Mouse (Mus musculus) stomach, embryonic 14.5 days (tissue): ENCODE results near the gene Zfand4. TPM values are rescaled to one million over a fixed set of nuclear protein-coding genes. Genes with fewer than 3 reads are reported as not detected.
"Not testable (repeated sequence)": the region's sequence is repeated elsewhere in the genome, so short reads cannot be mapped to it uniquely, and the experiment has no call there.

Experiments
- ATAC-seq: fragments of 200-750 bp; cut with Nextera tagmentation; 2 replicates; pipeline ENCODE4 v1.8.0; 2017; ENCODE audit warnings: low read depth, moderate TSS enrichment; ENCODE audit not compliant: insufficient number of reproducible peaks, insufficient read depth, low FRiP score
- H3K27ac ChIP-seq: fragments of 300-500 bp; sonication (generic); 2 replicates; pipeline ENCODE4 v1.5.1; 2014; ENCODE audit warnings: mild to moderate bottlenecking, low read length, moderate library complexity, mixed read lengths
- H3K27me3 ChIP-seq: fragments of 300-500 bp; sonication (generic); 2 replicates; pipeline ENCODE4 v1.6.1; 2014; ENCODE audit warnings: low read length, control low read depth, mixed read lengths; ENCODE audit not compliant: control insufficient read depth, insufficient read depth
- H3K36me3 ChIP-seq: fragments of 300-500 bp; sonication (generic); 2 replicates; pipeline ENCODE4 v1.6.1; 2014; ENCODE audit warnings: mild to moderate bottlenecking, control low read depth, low read length, moderate library complexity, mixed read lengths; ENCODE audit not compliant: control insufficient read depth, insufficient read depth
- H3K4me1 ChIP-seq: fragments of 300-500 bp; sonication (generic); 2 replicates; pipeline ENCODE4 v1.6.1; 2014; ENCODE audit warnings: low read length, control low read depth, mixed read lengths; ENCODE audit not compliant: control insufficient read depth, insufficient read depth
- H3K4me2 ChIP-seq: fragments of 300-500 bp; sonication (generic); replicated peaks from 2 replicates; pipeline ENCODE4 v1.6.1; 2014; ENCODE audit warnings: low read depth, low read length, control low read depth
- H3K4me3 ChIP-seq: fragments of 300-500 bp; sonication (generic); 2 replicates; pipeline ENCODE4 v1.5.1; 2014; ENCODE audit warnings: low read depth, low read length, control low read depth
- H3K9ac ChIP-seq: fragments of 300-500 bp; sonication (generic); replicated peaks from 2 replicates; pipeline ENCODE4 v1.6.1; 2014; ENCODE audit warnings: low read depth, mild to moderate bottlenecking, control low read depth, low read length, moderate library complexity, mixed read lengths
- H3K9me3 ChIP-seq: fragments of 300-500 bp; sonication (generic); 2 replicates; pipeline ENCODE4 v1.6.1; 2016; ENCODE audit warnings: low read depth, low read length, control low read depth; ENCODE audit not compliant: control insufficient read depth
- WGBS: fragments of 180-500 bp; shearing (Covaris S2); extraction: QIAGEN DNeasy Blood & Tissue Kit; methylation state at CpG from one replicate; pipeline ENCODE4 v1.1.7; 2014; 5-methylcytosine and 5-hydroxymethylcytosine counted together
- polyA plus RNA-seq: library from polyadenylated mRNA; unstranded; fragments of >200 nt; fragmentation: Nextera tagmentation; extraction: Ambion mirVana; gene quantifications from 2 replicates; pipeline ENCODE4 v1.2.1, GENCODE M21; 2014

Zfand4 gene
- polyA plus RNA-seq: 5.1 and 5.5 TPM in 2 replicates

GRCm38 (mm10) chr6:116264018-116264651 is at the start of gene Zfand4:
Zfand4 (plus strand) TSS chr6:116264222.
- Histone ChIP-seq H3K4me3 (peak within 1 kb of the TSS; percentile 67), H3K9me3 (no peaks in the 10 kb centered on the region), H3K36me3 (peaks cover 4% of the 10 kb centered on the region), H3K27ac (0 out of 2 replicates have a peak within 1 kb of the TSS, but pooled peaks have one; percentile 27), H3K4me1 (no peaks in the 10 kb centered on the region; the same call in 1 of the 2 replicates), H3K27me3 (no peaks in the 10 kb centered on the region), H3K9ac (peak within 1 kb of the TSS; percentile 61; the same call in 1 of the 2 replicates), H3K4me2 (peak within 1 kb of the TSS; percentile 68)
- ATAC-seq: peak; percentile 97
- WGBS: under 1% methylated on average over 62 of the region's 67 CpGs

- peaks cover 52% of the 10 kb centered on the region for H3K36me3 ChIP-seq
- no peak for ATAC-seq
- no peak overlapping the region for H3K27ac ChIP-seq
- no peak overlapping the region for H3K4me3 ChIP-seq
- H3K4me1 ChIP-seq: no peaks in the 10 kb centered on the region
- 85% methylated on average over 11 of the region's 11 CpGs for WGBS
- H3K27me3 ChIP-seq: no peaks in the 10 kb centered on the region
- no peak overlapping the region for H3K9ac ChIP-seq
- H3K9me3 ChIP-seq: no peaks in the 10 kb centered on the region
- H3K4me2 ChIP-seq: no peak overlapping the region
These were observed 36.3 kb upstream of the Zfand4 start for GRCm38 (mm10) chr6:116227767-116228166.

- Histone ChIP-seq H3K36me3 (peaks cover 51% of the 10 kb centered on the region), H3K4me1 (no peaks in the 10 kb centered on the region), H3K27me3 (no peaks in the 10 kb centered on the region), H3K4me3 (no peak overlapping the region), H3K9me3 (no peaks in the 10 kb centered on the region), H3K4me2 (no peak overlapping the region), H3K9ac (no peak overlapping the region), H3K27ac (no peak overlapping the region)
- no peak; the same call in 1 of the 2 replicates for ATAC-seq
- WGBS: 60% methylated on average over 12 of the region's 12 CpGs
These were observed 35.1 kb upstream of the Zfand4 start for GRCm38 (mm10) chr6:116228785-116229525.

GRCm38 (mm10) chr6:116234821-116235220 is 29.2 kb upstream of the Zfand4 start:
- not testable (repeated sequence) for H3K9ac ChIP-seq, H3K27me3 ChIP-seq, H3K4me2 ChIP-seq, ATAC-seq, H3K4me3 ChIP-seq, H3K27ac ChIP-seq, H3K4me1 ChIP-seq, H3K9me3 ChIP-seq
- 88% methylated on average over 2 of the region's 2 CpGs for WGBS
- peaks cover 40% of the 10 kb centered on the region for H3K36me3 ChIP-seq

GRCm38 (mm10) chr6:116235336-116235735 is 28.7 kb upstream of the Zfand4 start:
- Histone ChIP-seq H3K27me3 (no peaks in the 10 kb centered on the region), H3K4me1 (no peaks in the 10 kb centered on the region), H3K4me2 (no peak overlapping the region), H3K9ac (no peak overlapping the region), H3K36me3 (peaks cover 42% of the 10 kb centered on the region), H3K4me3 (no peak overlapping the region), H3K9me3 (no peaks in the 10 kb centered on the region), H3K27ac (no peak overlapping the region)
- no peak for ATAC-seq
- WGBS: 92% methylated on average over 5 of the region's 5 CpGs

GRCm38 (mm10) chr6:116238083-116238482 is 25.9 kb upstream of the Zfand4 start:
- Histone ChIP-seq H3K27me3 (no peaks in the 10 kb centered on the region), H3K27ac (no peak overlapping the region), H3K4me1 (no peaks in the 10 kb centered on the region), H3K9me3 (no peaks in the 10 kb centered on the region), H3K4me3 (no peak overlapping the region), H3K4me2 (no peak overlapping the region), H3K9ac (no peak overlapping the region), H3K36me3 (peaks cover 33% of the 10 kb centered on the region)
- WGBS: 86% methylated on average over 5 of the region's 5 CpGs
- ATAC-seq: no peak

- Histone ChIP-seq H3K27ac (no peak overlapping the region), H3K4me3 (no peak overlapping the region), H3K36me3 (peaks cover 44% of the 10 kb centered on the region), H3K9me3 (no peaks in the 10 kb centered on the region), H3K9ac (no peak overlapping the region), H3K4me2 (no peak overlapping the region), H3K4me1 (no peaks in the 10 kb centered on the region), H3K27me3 (no peaks in the 10 kb centered on the region)
- WGBS: 62% methylated on average over 2 of the region's 2 CpGs
- no peak for ATAC-seq
These were observed 23.7 kb upstream of the Zfand4 start for GRCm38 (mm10) chr6:116240371-116240770.

- H3K9ac ChIP-seq: no peak overlapping the region
- ATAC-seq: no peak
- no peak overlapping the region for H3K27ac ChIP-seq
- H3K27me3 ChIP-seq: no peaks in the 10 kb centered on the region
- 92% methylated on average over 4 of the region's 4 CpGs for WGBS
- peaks cover 20% of the 10 kb centered on the region for H3K36me3 ChIP-seq
- H3K4me1 ChIP-seq: no peaks in the 10 kb centered on the region
- no peak overlapping the region for H3K4me2 ChIP-seq
- no peaks in the 10 kb centered on the region for H3K9me3 ChIP-seq
- H3K4me3 ChIP-seq: no peak overlapping the region
These were observed 4.4 kb upstream of the Zfand4 start for GRCm38 (mm10) chr6:116259649-116260048.
